Mouse (Mus musculus) retina, embryonic 14.5 days (tissue): ENCODE measurements around the gene Eps8.

Experiments
- DNase-seq: peaks from one replicate; pipeline ENCODE4 v3.0.0-alpha.2; 2015; ENCODE audit warnings: low spot score

Gene Eps8

GRCm38 (mm10) chr6:137661583-137662365 lies 7.1 kb upstream of the Eps8 start:
- DNase-seq: no peak

GRCm38 (mm10) chr6:137658426-137659088 lies 3.9 kb upstream of the Eps8 start:
- DNase-seq: peak; percentile 46

GRCm38 (mm10) chr6:137657203-137657602 lies 2.5 kb upstream of the Eps8 start:
- no peak for DNase-seq

GRCm38 (mm10) chr6:137649528-137649927 lies 5.1 kb downstream of the Eps8 start:
- DNase-seq: no peak

- DNase-seq: peak; percentile 79
These were observed 5.6 kb downstream of the Eps8 start for GRCm38 (mm10) chr6:137649068-137649480.

- peak; percentile 33 for DNase-seq
These were observed 6.3 kb downstream of the Eps8 start for GRCm38 (mm10) chr6:137648110-137649067.

GRCm38 (mm10) chr6:137647646-137648045 lies 7.0 kb downstream of the Eps8 start:
- DNase-seq: no peak

GRCm38 (mm10) chr6:137646726-137647125 lies 8.0 kb downstream of the Eps8 start:
- DNase-seq: no peak

GRCm38 (mm10) chr6:137644893-137645292 lies 9.8 kb downstream of the Eps8 start:
- DNase-seq: no peak

- DNase-seq: no peak
These were observed 10.9 kb downstream of the Eps8 start for GRCm38 (mm10) chr6:137643814-137644213.

- no peak for DNase-seq
These were observed 13.0 kb downstream of the Eps8 start for GRCm38 (mm10) chr6:137641642-137642041.

- no peak for DNase-seq
These were observed 15.7 kb downstream of the Eps8 start for GRCm38 (mm10) chr6:137638834-137639567.

- no peak for DNase-seq
These were observed 17.2 kb downstream of the Eps8 start for GRCm38 (mm10) chr6:137637443-137637842.

GRCm38 (mm10) chr6:137636131-137636530 lies 18.5 kb downstream of the Eps8 start:
- no peak for DNase-seq

- no peak for DNase-seq
These were observed 21.1 kb downstream of the Eps8 start for GRCm38 (mm10) chr6:137633626-137634025.

GRCm38 (mm10) chr6:137633121-137633520 lies 21.6 kb downstream of the Eps8 start:
- no peak for DNase-seq

- DNase-seq: no peak
These were observed 24.3 kb downstream of the Eps8 start for GRCm38 (mm10) chr6:137630387-137630786.

GRCm38 (mm10) chr6:137629603-137630231 lies 25.0 kb downstream of the Eps8 start:
- no peak for DNase-seq

- no peak for DNase-seq
These were observed 26.0 kb downstream of the Eps8 start for GRCm38 (mm10) chr6:137628715-137629114.

GRCm38 (mm10) chr6:137621021-137621420 lies 33.7 kb downstream of the Eps8 start:
- DNase-seq: no peak

GRCm38 (mm10) chr6:137613903-137614302 lies 40.8 kb downstream of the Eps8 start:
- DNase-seq: no peak
